Mouse (Mus musculus) left cerebral cortex, adult 2 months (tissue): ENCODE data around the gene Asb8. TPM values are rescaled to one million over a fixed set of nuclear protein-coding genes. Genes with fewer than 3 reads are reported as not detected.

Experiments used
- DNase-seq, 2 experiments: peaks; one replicate each; pipeline ENCODE4 v3.0.0; 2021 to 2022; ENCODE audit warnings: low spot score in 2 of 2, mixed read lengths in 1 of 2; ENCODE audit errors: extremely low spot score in 1 of 2
- H3K27ac ChIP-seq: fragments of 200-600 bp; 2 replicates; pipeline ENCODE4 v1.8.1; 2022
- H3K4me3 ChIP-seq: fragments of 200-600 bp; 2 replicates; pipeline ENCODE4 v1.8.1; 2022
- CTCF ChIP-seq: fragments of 200-600 bp; IDR thresholded peaks from 2 replicates; pipeline ENCODE4 v1.8.1; 2022; ENCODE audit warnings: antibody characterized with exemption, mild to moderate bottlenecking, moderate library complexity
- intact Hi-C: fragments of 180-260 bp; cut with DNase I; formaldehyde crosslinking; loops from one replicate; pipeline ENCODE4 v1.15.1; 2025
- total RNA-seq, 2 experiments: library from RNA; stranded (reverse); gene quantifications; 2 replicates each; pipeline ENCODE4 v1.2.3; 2021

Asb8 gene
- total RNA-seq, 2 experiments from 2014 or later: 46.2 to 51.8 TPM

- no peak for DNase-seq
- intact Hi-C loops: no loop called here
- TF ChIP-seq CTCF: no peak
- Histone ChIP-seq H3K4me3 (no peak overlapping the region), H3K27ac (no peak overlapping the region)
Observed at GRCm38 (mm10) chr15:98114098-98114851, 51.1 kb downstream of the Asb8 start.

DNA sequence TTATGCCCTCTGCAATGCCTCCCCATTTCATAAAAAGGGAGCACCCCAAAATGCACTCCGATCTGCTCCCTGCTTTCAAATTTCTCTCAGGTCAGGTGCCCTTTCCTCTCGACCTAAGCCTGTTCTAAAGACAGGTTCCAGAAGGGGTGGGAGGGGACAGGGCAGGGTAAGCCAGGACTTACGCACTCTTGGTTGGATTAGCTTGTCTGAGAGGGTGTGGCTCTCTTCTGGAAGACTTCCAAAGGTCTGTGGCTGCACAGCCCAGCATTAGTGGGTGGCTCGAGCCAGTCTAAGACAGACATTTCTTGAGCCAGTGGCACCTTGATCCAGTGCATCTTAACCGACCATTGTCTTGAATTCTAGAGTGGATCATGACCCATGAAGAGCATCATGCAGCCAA, 53.6 kb downstream of the Asb8 start:
- H3K27ac ChIP-seq: no peak overlapping the region; the same call in 1 of the 2 replicates
- no peak for DNase-seq
- H3K4me3 ChIP-seq: no peak overlapping the region
- intact Hi-C loops: no loop called here
- TF ChIP-seq CTCF: no peak

DNA sequence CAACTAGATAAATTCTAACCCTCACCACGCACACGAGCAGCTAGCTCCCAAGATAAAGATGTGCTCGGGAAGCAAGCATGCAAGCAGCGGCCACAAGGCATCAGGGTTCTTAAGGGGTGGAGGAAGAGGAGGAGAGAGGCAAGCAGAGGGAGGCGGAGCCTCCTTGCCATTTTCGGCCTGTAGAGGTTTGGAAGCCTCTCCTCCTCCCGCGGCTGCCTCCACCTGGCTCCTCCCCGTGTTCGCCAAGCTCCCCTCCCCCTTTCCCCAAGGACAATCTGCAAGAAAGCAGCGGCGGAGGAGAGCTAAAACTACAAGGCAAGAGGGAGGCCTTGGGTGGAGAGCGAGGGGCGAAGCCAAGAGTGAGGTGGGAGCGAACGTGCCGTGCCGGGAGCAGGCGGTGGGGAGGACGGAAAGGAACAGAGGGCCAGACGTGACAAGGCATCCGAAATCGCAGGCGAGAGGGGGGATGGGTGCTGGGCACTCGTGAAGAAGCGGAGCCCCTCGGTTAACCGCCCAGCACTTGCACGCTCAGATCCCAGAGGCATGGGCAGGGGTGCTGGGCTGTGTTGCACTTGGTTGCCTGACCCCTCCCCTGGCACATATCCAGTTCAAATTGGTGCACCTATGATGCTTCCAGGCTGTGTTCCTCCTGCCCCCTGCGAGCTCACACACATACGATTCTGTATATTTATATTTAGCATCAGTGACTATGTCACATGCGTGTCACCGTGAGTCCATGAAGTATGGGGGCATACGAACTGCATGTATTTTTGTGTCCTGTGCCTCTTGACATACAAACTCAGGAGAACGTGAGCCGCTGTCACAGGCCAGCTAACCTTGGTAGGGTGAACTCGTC, 56.9 kb downstream of the Asb8 start:
- no peak; the same call in none of the 2 replicates for TF ChIP-seq CTCF
- Histone ChIP-seq H3K4me3 (peak overlapping the region; percentile 68), H3K27ac (peak overlapping the region; percentile 98)
- intact Hi-C loops: loop anchor here (1.0 to 5.0 kb wide), 3 partner anchors 15 to 404 kb away; partner anchors contain the start of gene Senp1
- peak; percentile 85 to 87 for DNase-seq

GRCm38 (mm10) chr15:98107703-98108296, 57.6 kb downstream of the Asb8 start:
- Histone ChIP-seq H3K4me3 (peak overlapping the region; percentile 68), H3K27ac (peak overlapping the region; percentile 98; the same call in 1 of the 2 replicates)
- intact Hi-C loops: loop anchor here (1.0 to 5.0 kb wide), 3 partner anchors 14 to 405 kb away; partner anchors contain the start of gene Senp1
- no peak for DNase-seq
- TF ChIP-seq CTCF: no peak

- intact Hi-C loops: loop anchor here (5.0 kb wide), 2 partner anchors 65 to 405 kb away; no protein-coding TSS in a partner anchor
- no peak overlapping the region for H3K27ac ChIP-seq
- no peak for TF ChIP-seq CTCF
- no peak overlapping the region for H3K4me3 ChIP-seq
- DNase-seq: no peak
Observed at GRCm38 (mm10) chr15:98107230-98107629, 58.2 kb downstream of the Asb8 start.

DNA sequence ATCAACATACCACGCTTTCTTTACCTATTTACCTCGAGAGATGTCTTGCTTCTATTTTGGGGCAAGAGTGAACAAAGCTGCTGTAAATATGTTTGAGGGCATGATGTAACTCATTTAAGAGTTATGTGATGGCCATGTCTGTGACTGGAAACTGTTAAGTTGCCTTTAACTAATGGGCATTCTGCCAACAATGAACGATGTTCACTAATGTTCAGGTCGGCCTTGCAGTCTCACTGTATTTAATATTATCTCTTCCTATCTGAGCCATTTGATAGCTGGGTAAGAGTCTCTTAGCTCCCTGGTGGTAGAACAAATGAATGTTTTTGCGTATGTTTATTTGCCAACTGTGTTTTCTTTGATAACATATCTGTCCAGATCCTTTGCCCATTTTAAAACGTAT, 58.9 kb downstream of the Asb8 start:
- DNase-seq: no peak
- Histone ChIP-seq H3K4me3 (no peak overlapping the region), H3K27ac (no peak overlapping the region)
- intact Hi-C loops: loop anchor here (5.0 kb wide), 2 partner anchors 66 to 406 kb away; no protein-coding TSS in a partner anchor
- no peak for TF ChIP-seq CTCF

GRCm38 (mm10) chr15:98102401-98102800, 63.0 kb downstream of the Asb8 start:
- no peak for TF ChIP-seq CTCF
- Histone ChIP-seq H3K27ac (no peak overlapping the region), H3K4me3 (no peak overlapping the region)
- intact Hi-C loops: no loop called here
- DNase-seq: no peak

- Histone ChIP-seq H3K4me3 (no peak overlapping the region), H3K27ac (no peak overlapping the region)
- intact Hi-C loops: loop anchor here (10.0 kb wide), 1 partner anchor 196 kb away; the partner anchor contains the start of gene Zfp641
- no peak for TF ChIP-seq CTCF
- no peak for DNase-seq
Observed at GRCm38 (mm10) chr15:98098519-98098918, 66.9 kb downstream of the Asb8 start.

DNA sequence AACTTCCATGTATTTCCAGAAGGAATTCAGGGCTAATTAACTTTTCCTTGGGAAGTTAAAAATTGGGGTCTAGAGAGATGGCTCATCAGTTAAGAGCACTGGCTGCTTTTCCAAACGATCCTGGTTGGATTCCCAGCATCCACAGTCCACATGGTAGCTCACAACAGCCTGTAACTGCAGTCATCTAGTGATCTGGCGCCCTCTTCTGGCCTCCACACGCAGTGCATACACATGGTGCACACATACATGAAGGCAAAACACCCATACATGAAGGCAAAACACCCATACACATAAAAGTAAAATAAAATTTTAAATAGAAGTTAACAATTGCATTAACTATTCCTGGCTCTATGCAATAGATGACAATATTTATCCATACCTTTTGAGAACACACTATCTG, 68.5 kb downstream of the Asb8 start:
- intact Hi-C loops: loop anchor here (10.0 kb wide), 1 partner anchor 198 kb away; the partner anchor contains the start of gene Zfp641
- no peak overlapping the region for H3K27ac ChIP-seq
- peak; percentile 16 for TF ChIP-seq CTCF
- DNase-seq: no peak
- no peak overlapping the region for H3K4me3 ChIP-seq

DNA sequence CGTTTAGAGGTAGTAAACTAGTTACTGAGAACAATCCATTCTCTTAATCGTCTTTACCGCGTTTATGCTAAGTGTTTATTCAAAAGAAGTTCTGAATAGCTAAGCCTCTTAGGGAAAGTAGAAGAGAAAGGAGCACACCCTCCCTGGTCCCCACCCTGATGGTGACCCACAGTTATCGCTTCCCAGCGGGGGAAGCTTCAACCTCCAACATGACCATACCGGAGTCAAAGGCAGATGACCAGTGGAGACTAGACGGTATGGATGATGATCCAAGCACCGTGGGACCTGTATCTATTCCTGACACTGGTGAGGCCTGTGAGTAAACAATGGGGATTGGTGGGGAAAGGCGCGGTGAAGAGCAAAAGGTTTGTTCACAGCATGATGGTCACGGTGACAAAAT, 70.5 kb downstream of the Asb8 start:
- TF ChIP-seq CTCF: no peak
- Histone ChIP-seq H3K27ac (no peak overlapping the region), H3K4me3 (no peak overlapping the region)
- DNase-seq: no peak
- intact Hi-C loops: loop anchor here (10.0 kb wide), 1 partner anchor 200 kb away; the partner anchor contains the start of gene Zfp641

DNA sequence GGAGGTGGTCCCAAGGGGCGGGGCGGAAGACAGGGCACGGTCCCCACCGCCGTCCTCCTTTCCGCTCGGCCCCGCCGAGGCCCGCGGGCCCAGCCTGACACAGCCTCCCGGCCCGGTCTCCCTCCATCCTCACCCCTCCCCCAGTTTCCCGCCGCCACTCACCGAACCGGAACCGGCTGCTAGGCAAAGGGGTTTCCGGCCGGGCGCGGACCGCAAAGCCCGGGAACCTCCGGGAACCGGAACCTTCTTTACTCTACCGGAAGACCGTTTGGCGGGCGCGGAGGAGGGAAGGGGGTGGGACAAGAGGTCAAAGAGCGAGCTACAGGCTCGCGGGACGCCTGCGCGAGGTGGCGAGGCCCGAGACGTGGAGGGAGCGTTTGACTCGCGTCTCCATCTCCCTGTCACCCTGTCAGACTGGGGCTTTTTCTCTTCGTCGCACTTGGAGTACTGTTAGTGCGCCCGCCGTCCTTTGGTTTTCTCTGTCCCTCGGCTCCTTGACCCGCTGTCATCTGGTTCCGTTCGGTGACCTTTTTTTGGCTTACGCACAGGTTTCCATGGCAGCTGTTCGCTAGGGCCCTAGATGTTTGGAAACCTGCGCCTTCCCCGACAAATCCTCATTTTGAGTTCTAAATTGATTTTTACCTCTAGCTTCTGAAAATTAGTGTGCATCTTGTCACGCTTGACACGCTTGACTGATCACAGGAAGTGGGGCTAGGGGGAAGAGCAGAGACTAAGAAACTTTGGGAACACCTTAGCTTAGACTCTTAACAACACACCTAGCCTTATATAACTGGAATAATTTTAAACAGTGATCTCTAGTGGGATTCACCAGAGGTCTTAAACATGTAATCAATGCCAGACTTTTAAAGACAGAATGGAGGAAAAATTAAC, 72.1 kb downstream of the Asb8 start, which contains the start of gene Senp1:
Gene Senp1 (minus strand): TSS at position 624 of the 891 bp plus-strand sequence.
- peak; percentile 87 to 88 for DNase-seq
- peak within 1 kb of the TSS; percentile 90 for H3K27ac ChIP-seq
- intact Hi-C loops: loop anchor here (1.0 to 10.0 kb wide), 5 partner anchors 15 to 201 kb away; partner anchors contain the start of gene Zfp641
- no peak for TF ChIP-seq CTCF
- H3K4me3 ChIP-seq: peak within 1 kb of the TSS; percentile 92
